Mouse (Mus musculus) limb, embryonic 12.5 days (tissue): ENCODE results near the gene Kit. TPM values are rescaled to one million over a fixed set of nuclear protein-coding genes. Genes with fewer than 3 reads are reported as not detected.

Experiments
- ATAC-seq: fragments of 200-750 bp; cut with Nextera tagmentation; 2 replicates; pipeline ENCODE4 v1.8.0; 2017; ENCODE audit warnings: low read depth, moderate TSS enrichment; ENCODE audit not compliant: insufficient number of reproducible peaks, insufficient read depth, low FRiP score, low TSS enrichment
- H3K27ac ChIP-seq: fragments of 300-500 bp; sonication (generic); 2 replicates; pipeline ENCODE4 v1.5.1; 2016; ENCODE audit warnings: mild to moderate bottlenecking, moderate library complexity
- H3K27me3 ChIP-seq: fragments of 300-500 bp; sonication (generic); 2 replicates; pipeline ENCODE4 v1.6.1; 2016; ENCODE audit warnings: mild to moderate bottlenecking, moderate library complexity
- H3K36me3 ChIP-seq: fragments of 300-500 bp; sonication (generic); 2 replicates; pipeline ENCODE4 v1.6.1; 2016; ENCODE audit warnings: mild to moderate bottlenecking, moderate library complexity
- H3K4me1 ChIP-seq: fragments of 300-500 bp; sonication (generic); replicated peaks from 2 replicates; pipeline ENCODE4 v1.6.1; 2016
- H3K4me2 ChIP-seq: fragments of 300-500 bp; sonication (generic); 2 replicates; pipeline ENCODE4 v1.6.1; 2016; ENCODE audit warnings: mild to moderate bottlenecking, moderate library complexity
- H3K4me3 ChIP-seq: fragments of 300-500 bp; sonication (generic); replicated peaks from 2 replicates; pipeline ENCODE4 v1.5.1; 2016; ENCODE audit warnings: mild to moderate bottlenecking
- H3K9ac ChIP-seq: fragments of 300-500 bp; sonication (generic); replicated peaks from 2 replicates; pipeline ENCODE4 v1.6.1; 2016; ENCODE audit warnings: mild to moderate bottlenecking, moderate library complexity
- H3K9me3 ChIP-seq: fragments of 300-500 bp; sonication (generic); 2 replicates; pipeline ENCODE4 v1.6.1; 2016; ENCODE audit warnings: mild to moderate bottlenecking, moderate library complexity
- WGBS: fragments of 180-500 bp; shearing (Covaris S2); methylation state at CpG from one replicate; pipeline ENCODE4 v1.1.7; 2016; 5-methylcytosine and 5-hydroxymethylcytosine counted together
- polyA plus RNA-seq: library from polyadenylated mRNA; unstranded; fragments of >200 nt; fragmentation: Nextera tagmentation; extraction: Ambion mirVana; gene quantifications from 2 replicates; pipeline ENCODE4 v1.2.1, GENCODE M21; 2016

Kit gene
- 14.4 and 15.0 TPM in 2 replicates for polyA plus RNA-seq

- ATAC-seq: peak; percentile 83
- Histone ChIP-seq H3K4me2 (peak within 1 kb of the TSS; percentile 98), H3K9ac (peak within 1 kb of the TSS; percentile 76), H3K27me3 (peaks cover 23% of the 10 kb centered on the region), H3K4me3 (peak within 1 kb of the TSS; percentile 63), H3K9me3 (no peaks in the 10 kb centered on the region), H3K4me1 (peaks cover 29% of the 10 kb centered on the region), H3K36me3 (no peaks in the 10 kb centered on the region), H3K27ac (peak within 1 kb of the TSS; percentile 35; the same call in 1 of the 2 replicates)
- under 1% methylated on average over 63 of the region's 65 CpGs for WGBS
Measured at GRCm38 (mm10) chr5:75574852-75575566, at the start of gene Kit. Gene Kit, plus strand, starts transcription at chr5:75574916.

- no peaks in the 10 kb centered on the region for H3K36me3 ChIP-seq
- no peak overlapping the region for H3K4me2 ChIP-seq
- H3K9ac ChIP-seq: no peak overlapping the region
- no peak overlapping the region for H3K27ac ChIP-seq
- ATAC-seq: no peak
- no peaks in the 10 kb centered on the region; the same call in 1 of the 2 replicates for H3K4me1 ChIP-seq
- no peak overlapping the region for H3K4me3 ChIP-seq
- no peaks in the 10 kb centered on the region for H3K27me3 ChIP-seq
- 71% methylated on average over 3 of the region's 3 CpGs for WGBS
- no peaks in the 10 kb centered on the region for H3K9me3 ChIP-seq
Measured at GRCm38 (mm10) chr5:75536156-75536555, 38.6 kb upstream of the Kit start.

- no peaks in the 10 kb centered on the region for H3K36me3 ChIP-seq
- ATAC-seq: no peak
- no peaks in the 10 kb centered on the region; the same call in 1 of the 2 replicates for H3K4me1 ChIP-seq
- no peaks in the 10 kb centered on the region for H3K9me3 ChIP-seq
- 18% methylated on average over 4 of the region's 4 CpGs for WGBS
- no peaks in the 10 kb centered on the region for H3K27me3 ChIP-seq
- no peak overlapping the region for H3K27ac ChIP-seq
- H3K4me2 ChIP-seq: no peak overlapping the region
- H3K9ac ChIP-seq: no peak overlapping the region
- H3K4me3 ChIP-seq: no peak overlapping the region
Measured at GRCm38 (mm10) chr5:75537717-75538116, 37.0 kb upstream of the Kit start.

- no peak for ATAC-seq
- no peaks in the 10 kb centered on the region; the same call in 1 of the 2 replicates for H3K4me1 ChIP-seq
- no peak overlapping the region for H3K4me2 ChIP-seq
- no peak overlapping the region for H3K9ac ChIP-seq
- no peaks in the 10 kb centered on the region for H3K27me3 ChIP-seq
- no peak overlapping the region for H3K27ac ChIP-seq
- no peaks in the 10 kb centered on the region for H3K9me3 ChIP-seq
- WGBS: 14% methylated on average over 4 of the region's 4 CpGs
- H3K36me3 ChIP-seq: no peaks in the 10 kb centered on the region
- H3K4me3 ChIP-seq: no peak overlapping the region
Measured at GRCm38 (mm10) chr5:75538458-75538857, 36.3 kb upstream of the Kit start.

GRCm38 (mm10) chr5:75539098-75539497 is 35.6 kb upstream of the Kit start:
- no peaks in the 10 kb centered on the region; the same call in 1 of the 2 replicates for H3K4me1 ChIP-seq
- no peak for ATAC-seq
- no peaks in the 10 kb centered on the region for H3K27me3 ChIP-seq
- no peak overlapping the region for H3K27ac ChIP-seq
- no peaks in the 10 kb centered on the region for H3K36me3 ChIP-seq
- no peaks in the 10 kb centered on the region for H3K9me3 ChIP-seq
- 33% methylated on average over 6 of the region's 6 CpGs for WGBS
- H3K4me3 ChIP-seq: no peak overlapping the region
- no peak overlapping the region for H3K9ac ChIP-seq
- H3K4me2 ChIP-seq: no peak overlapping the region

- Histone ChIP-seq H3K27me3 (no peaks in the 10 kb centered on the region), H3K4me1 (no peaks in the 10 kb centered on the region; the same call in 1 of the 2 replicates), H3K9me3 (no peaks in the 10 kb centered on the region), H3K4me3 (no peak overlapping the region), H3K27ac (no peak overlapping the region), H3K9ac (no peak overlapping the region), H3K36me3 (no peaks in the 10 kb centered on the region), H3K4me2 (no peak overlapping the region)
- ATAC-seq: no peak
- 87% methylated on average over 3 of the region's 3 CpGs for WGBS
Measured at GRCm38 (mm10) chr5:75543757-75544156, 31.0 kb upstream of the Kit start.

- no peak for ATAC-seq
- 81% methylated on average over 14 of the region's 14 CpGs for WGBS
- Histone ChIP-seq H3K9me3 (no peaks in the 10 kb centered on the region), H3K4me2 (no peak overlapping the region), H3K9ac (no peak overlapping the region), H3K27me3 (no peaks in the 10 kb centered on the region), H3K4me3 (no peak overlapping the region), H3K4me1 (no peaks in the 10 kb centered on the region), H3K27ac (no peak overlapping the region), H3K36me3 (no peaks in the 10 kb centered on the region)
Measured at GRCm38 (mm10) chr5:75544472-75545264, 30.0 kb upstream of the Kit start.

GRCm38 (mm10) chr5:75545265-75545643 is 29.5 kb upstream of the Kit start:
- Histone ChIP-seq H3K9ac (no peak overlapping the region), H3K4me1 (no peaks in the 10 kb centered on the region), H3K27ac (no peak overlapping the region), H3K9me3 (no peaks in the 10 kb centered on the region), H3K4me3 (no peak overlapping the region), H3K36me3 (no peaks in the 10 kb centered on the region), H3K4me2 (no peak overlapping the region), H3K27me3 (no peaks in the 10 kb centered on the region)
- no peak for ATAC-seq
- 84% methylated on average over 4 of the region's 4 CpGs for WGBS

GRCm38 (mm10) chr5:75553021-75553420 is 21.7 kb upstream of the Kit start:
- H3K4me1 ChIP-seq: no peaks in the 10 kb centered on the region
- no peak for ATAC-seq
- H3K4me3 ChIP-seq: no peak overlapping the region
- H3K4me2 ChIP-seq: no peak overlapping the region
- 80% methylated on average over 3 of the region's 3 CpGs for WGBS
- no peaks in the 10 kb centered on the region for H3K27me3 ChIP-seq
- no peak overlapping the region for H3K9ac ChIP-seq
- no peak overlapping the region for H3K27ac ChIP-seq
- H3K9me3 ChIP-seq: peaks cover 3% of the 10 kb centered on the region; the same call in 1 of the 2 replicates
- H3K36me3 ChIP-seq: no peaks in the 10 kb centered on the region

GRCm38 (mm10) chr5:75557636-75558035 is 17.1 kb upstream of the Kit start:
- Histone ChIP-seq H3K4me1 (no peaks in the 10 kb centered on the region), H3K9me3 (no peaks in the 10 kb centered on the region), H3K27me3 (no peaks in the 10 kb centered on the region), H3K36me3 (no peaks in the 10 kb centered on the region), H3K4me3 (no peak overlapping the region), H3K9ac (no peak overlapping the region), H3K27ac (no peak overlapping the region), H3K4me2 (no peak overlapping the region)
- WGBS: 88% methylated on average over 11 of the region's 11 CpGs
- ATAC-seq: no peak

- Histone ChIP-seq H3K4me2 (no peak overlapping the region), H3K27ac (no peak overlapping the region), H3K9me3 (no peaks in the 10 kb centered on the region), H3K36me3 (no peaks in the 10 kb centered on the region), H3K4me1 (no peaks in the 10 kb centered on the region), H3K9ac (no peak overlapping the region), H3K4me3 (no peak overlapping the region), H3K27me3 (no peaks in the 10 kb centered on the region)
- no peak for ATAC-seq
- WGBS: 42% methylated on average over 6 of the region's 6 CpGs
Measured at GRCm38 (mm10) chr5:75559291-75559690, 15.4 kb upstream of the Kit start.
